Mouse (Mus musculus) erythroblast, embryonic 14.5 days (primary cell): ENCODE results near the gene Bsdc1.

Experiments
- GATA1 ChIP-seq: IDR thresholded peaks from 2 replicates; pipeline ENCODE4 v1.6.1; 2012; ENCODE audit warnings: low read length, inconsistent platforms, mixed read lengths
- TAL1 ChIP-seq: IDR thresholded peaks from 3 replicates; pipeline ENCODE4 v1.6.1; 2012; ENCODE audit warnings: low read length, inconsistent platforms, mixed read lengths

GRCm38 (mm10) chr4:129510723-129511412 lies 49.5 kb downstream of the Bsdc1 start:
- TF ChIP-seq TAL1 (no peak), GATA1 (no peak)
